Mouse (Mus musculus): ENCODE results near the gene Ppm1n.
A peak's percentile ranks its signal among the peaks of the same experiment; 100 is the strongest.

DNA sequence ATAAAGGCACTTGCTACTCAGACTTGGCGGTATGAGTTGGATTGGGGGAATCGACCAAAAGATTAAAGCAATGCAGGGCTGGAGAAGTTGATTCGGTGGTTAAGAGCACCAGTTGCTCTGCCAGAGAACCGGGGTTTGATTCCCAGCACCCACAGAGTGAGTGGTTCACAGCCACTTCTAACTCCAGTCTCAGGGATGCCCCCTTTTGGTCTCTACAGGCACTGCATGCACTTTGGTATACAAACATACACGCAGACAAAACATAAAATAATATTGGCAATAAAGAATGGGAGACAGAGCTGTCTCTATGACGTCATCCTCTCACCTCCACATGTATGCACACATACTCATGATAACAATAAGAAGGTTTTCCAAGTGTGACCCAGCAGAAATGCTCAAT, 17.2 kb upstream of the Ppm1n start:
- TF ChIP-seq POLR2A (IDR thresholded peaks at IDR 0.05; ENCODE audit: low read depth, low read length) (no peak), CTCF (IDR thresholded peaks at IDR 0.05; ENCODE audit: extremely low read depth, insufficient read length, insufficient replicate concordance, low read depth, low read length) (peak; percentile 20; the same call in 1 of the 2 replicates)
